Mouse (Mus musculus) stomach, postnatal 0 days (tissue): ENCODE results near the gene Rad51b. TPM values are rescaled to one million over a fixed set of nuclear protein-coding genes. Genes with fewer than 3 reads are reported as not detected.
A peak's percentile ranks its signal among the peaks of the same experiment; 100 is the strongest.

ENCODE experiments used
- ATAC-seq: fragments of 200-750 bp; cut with Nextera tagmentation; 2 replicates; pipeline ENCODE4 v1.8.0; 2017; ENCODE audit not compliant: low FRiP score, low TSS enrichment
- DNase-seq: peaks from one replicate; pipeline ENCODE4 v3.0.0-alpha.2; 2016; ENCODE audit warnings: low spot score
- H3K27ac ChIP-seq: fragments of 300-500 bp; sonication (generic); replicated peaks from 2 replicates; pipeline ENCODE4 v1.5.1; 2014; ENCODE audit warnings: mild to moderate bottlenecking, control low read depth
- H3K27me3 ChIP-seq: fragments of 300-500 bp; sonication (generic); 2 replicates; pipeline ENCODE4 v1.6.1; 2014; ENCODE audit warnings: low read length; ENCODE audit not compliant: control insufficient read depth, insufficient read depth
- H3K36me3 ChIP-seq: fragments of 300-500 bp; sonication (generic); 2 replicates; pipeline ENCODE4 v1.6.1; 2014; ENCODE audit warnings: low read length, mixed read lengths; ENCODE audit not compliant: control insufficient read depth, insufficient read depth
- H3K4me1 ChIP-seq: fragments of 300-500 bp; sonication (generic); replicated peaks from 2 replicates; pipeline ENCODE4 v1.6.1; 2014; ENCODE audit warnings: antibody characterized with exemption; ENCODE audit not compliant: control insufficient read depth, insufficient read depth
- H3K4me2 ChIP-seq: fragments of 300-500 bp; sonication (generic); replicated peaks from 2 replicates; pipeline ENCODE4 v1.6.1; 2014; ENCODE audit warnings: low read depth, mild to moderate bottlenecking, control low read depth, moderate library complexity
- H3K4me3 ChIP-seq: fragments of 300-500 bp; sonication (generic); 2 replicates; pipeline ENCODE4 v1.5.1; 2014; ENCODE audit warnings: low read depth, low read length, control low read depth
- H3K9ac ChIP-seq: fragments of 300-500 bp; sonication (generic); 2 replicates; pipeline ENCODE4 v1.6.1; 2014; ENCODE audit warnings: mild to moderate bottlenecking, low read length, control low read depth, mixed read lengths
- H3K9me3 ChIP-seq: fragments of 300-500 bp; sonication (generic); 2 replicates; pipeline ENCODE4 v1.6.1; 2016; ENCODE audit warnings: low read length; ENCODE audit not compliant: control insufficient read depth
- CTCF ChIP-seq: IDR thresholded peaks from 2 replicates; pipeline ENCODE4 v1.5.1; 2016; ENCODE audit warnings: antibody characterized with exemption, low read depth, mild to moderate bottlenecking, moderate library complexity
- EP300 ChIP-seq: optimal IDR thresholded peaks from 2 replicates; pipeline ENCODE3; 2016; ENCODE audit warnings: antibody characterized with exemption
- WGBS: fragments of 180-500 bp; shearing (Covaris S2); extraction: QIAGEN DNeasy Blood & Tissue Kit; methylation state at CpG from one replicate; pipeline ENCODE4 v1.1.7; 2014; 5-methylcytosine and 5-hydroxymethylcytosine counted together
- polyA plus RNA-seq: library from polyadenylated mRNA; unstranded; fragments of >200 nt; fragmentation: Nextera tagmentation; extraction: Ambion mirVana; gene quantifications from 2 replicates; pipeline ENCODE4 v1.2.1, GENCODE M21; 2015

Gene Rad51b
- polyA plus RNA-seq, 1 experiment from 2014 or later, result 2.0 TPM

DNA sequence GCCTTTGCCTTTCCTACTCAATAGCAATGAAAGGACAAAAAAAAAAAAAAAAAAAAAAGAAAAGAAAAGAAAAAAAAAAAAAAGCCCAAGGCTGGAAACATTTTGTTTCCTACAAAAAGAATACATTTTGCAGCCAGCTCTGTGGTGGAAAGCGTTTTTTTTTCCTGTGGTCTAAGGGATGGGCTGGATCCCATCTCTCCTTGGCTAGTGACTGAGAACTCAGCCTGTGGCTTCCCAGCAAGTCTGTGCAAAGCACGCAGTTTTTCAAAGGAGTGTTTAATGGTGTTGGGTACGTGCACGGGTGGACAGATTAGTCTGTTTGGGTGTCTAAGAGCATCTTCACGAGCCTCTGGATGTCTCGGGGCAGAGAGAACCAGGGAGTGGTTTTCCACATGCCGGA, 487.1 kb downstream of the Rad51b start:
- no peak overlapping the region for H3K9ac ChIP-seq
- H3K4me2 ChIP-seq, result no peak overlapping the region
- no peak for DNase-seq
- WGBS, result 70% methylated on average over 7 of the region's 7 CpGs
- H3K4me3 ChIP-seq, result no peak overlapping the region
- H3K9me3 ChIP-seq, result no peaks in the 10 kb centered on the region
- no peaks in the 10 kb centered on the region for H3K36me3 ChIP-seq
- TF ChIP-seq EP300, result no peak
- TF ChIP-seq CTCF, result no peak
- 0 out of 2 replicates have a peak, but pooled peaks cover 3% of the 10 kb centered on the region for H3K4me1 ChIP-seq
- no peak for ATAC-seq
- H3K27ac ChIP-seq, result peak overlapping the region; percentile 35; the same call in 1 of the 2 replicates
- H3K27me3 ChIP-seq, result no peaks in the 10 kb centered on the region

DNA sequence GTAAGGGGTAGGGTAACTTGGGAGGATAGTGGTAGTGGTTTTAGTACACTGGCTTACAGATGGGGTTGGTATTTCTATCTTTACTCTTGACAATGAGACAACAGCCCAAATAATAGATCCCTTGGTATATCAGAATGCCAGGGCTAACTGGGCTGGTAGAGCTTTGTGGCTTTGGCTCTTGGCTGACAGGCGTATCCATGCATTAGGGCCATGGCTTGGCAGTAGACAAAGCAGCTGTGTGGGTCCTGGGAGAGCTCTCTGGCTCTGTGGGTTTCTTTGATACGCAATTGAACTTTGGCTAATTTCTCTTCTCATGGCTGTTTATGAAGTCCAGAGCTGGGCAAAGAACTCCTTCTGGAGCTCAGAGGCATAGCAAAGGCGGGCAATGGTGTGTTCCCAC, 488.6 kb downstream of the Rad51b start:
- Histone ChIP-seq H3K4me1 (0 out of 2 replicates have a peak, but pooled peaks cover 3% of the 10 kb centered on the region), H3K27me3 (no peaks in the 10 kb centered on the region), H3K9ac (no peak overlapping the region), H3K4me2 (no peak overlapping the region), H3K4me3 (no peak overlapping the region), H3K36me3 (no peaks in the 10 kb centered on the region), H3K27ac (no peak overlapping the region; the same call in 1 of the 2 replicates), H3K9me3 (no peaks in the 10 kb centered on the region)
- no peak for TF ChIP-seq CTCF
- TF ChIP-seq EP300, result no peak
- ATAC-seq (no peak), DNase-seq (no peak)
- 94% methylated on average over 3 of the region's 3 CpGs for WGBS

DNA sequence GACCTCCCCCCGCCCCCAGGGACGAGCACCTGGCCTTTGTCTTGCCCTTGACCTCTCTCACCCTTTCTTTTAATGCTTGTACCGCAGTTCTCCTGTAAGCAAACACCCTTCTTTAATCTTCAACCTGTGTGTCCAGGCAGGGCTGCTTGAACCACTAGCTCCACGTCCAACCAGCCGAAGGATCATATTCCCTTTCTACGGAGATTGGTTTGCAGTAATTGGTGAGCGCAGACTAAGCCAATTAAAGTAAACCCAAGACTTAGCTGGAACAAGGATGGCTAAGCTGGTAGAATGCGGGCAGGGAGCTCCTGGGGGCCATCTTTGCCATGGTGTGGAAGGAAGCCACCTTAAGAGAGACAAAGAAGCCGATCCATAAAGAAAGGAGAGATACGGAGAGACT, 490.5 kb downstream of the Rad51b start:
- ATAC-seq (no peak), DNase-seq (no peak)
- Histone ChIP-seq H3K9me3 (no peaks in the 10 kb centered on the region), H3K4me2 (no peak overlapping the region), H3K9ac (no peak overlapping the region), H3K27me3 (no peaks in the 10 kb centered on the region), H3K27ac (no peak overlapping the region), H3K4me3 (no peak overlapping the region), H3K36me3 (no peaks in the 10 kb centered on the region), H3K4me1 (0 out of 2 replicates have a peak, but pooled peaks cover 3% of the 10 kb centered on the region)
- TF ChIP-seq CTCF (no peak), EP300 (no peak)
- 82% methylated on average over 10 of the region's 10 CpGs for WGBS

DNA sequence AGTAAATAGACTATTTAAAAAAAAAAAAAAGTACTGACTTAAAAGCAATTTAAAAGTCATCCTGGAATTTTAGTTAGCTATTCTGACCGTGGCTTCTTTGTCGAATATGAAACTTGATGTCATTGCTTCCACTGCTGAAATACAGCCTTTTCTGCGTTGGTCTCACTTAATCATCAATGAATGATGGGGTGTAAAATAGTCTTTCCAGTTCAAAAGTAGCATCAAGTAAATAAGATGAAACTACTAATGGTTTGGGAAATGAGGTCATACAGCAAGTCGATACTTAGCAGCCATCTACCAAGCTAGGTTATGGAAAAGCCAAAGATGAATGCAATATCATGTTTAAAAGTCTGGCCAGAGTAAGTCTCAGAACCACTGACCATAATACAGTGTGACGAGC, 491.3 kb downstream of the Rad51b start:
- H3K27ac ChIP-seq, result no peak overlapping the region
- H3K9ac ChIP-seq, result no peak overlapping the region
- TF ChIP-seq EP300, result no peak
- no peak for TF ChIP-seq CTCF
- no peaks in the 10 kb centered on the region for H3K9me3 ChIP-seq
- DNase-seq (no peak), ATAC-seq (no peak)
- no peak overlapping the region for H3K4me3 ChIP-seq
- WGBS, result 82% methylated on average over 5 of the region's 5 CpGs
- H3K36me3 ChIP-seq, result no peaks in the 10 kb centered on the region
- H3K4me2 ChIP-seq, result no peak overlapping the region
- H3K27me3 ChIP-seq, result no peaks in the 10 kb centered on the region
- 0 out of 2 replicates have a peak, but pooled peaks cover 3% of the 10 kb centered on the region for H3K4me1 ChIP-seq

DNA sequence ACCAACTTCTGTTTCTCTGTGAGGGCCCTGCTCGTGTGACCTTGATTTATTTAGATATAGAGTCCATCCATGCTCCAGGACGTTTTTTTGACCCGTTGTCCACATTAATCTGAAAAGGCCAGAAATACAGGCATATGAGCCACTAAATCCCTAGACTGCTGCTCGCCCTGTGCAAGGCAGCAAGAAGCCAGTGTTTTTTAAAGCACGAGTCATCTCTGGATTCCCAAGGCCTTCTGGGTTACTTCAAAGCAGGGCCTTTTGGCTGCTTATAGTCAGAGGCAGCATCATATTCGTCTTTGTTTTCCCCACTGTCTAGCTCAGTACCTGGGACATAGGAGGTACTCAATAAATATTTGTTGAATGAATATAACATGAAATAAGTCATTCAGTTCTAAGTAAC, 492.4 kb downstream of the Rad51b start:
- no peaks in the 10 kb centered on the region for H3K36me3 ChIP-seq
- H3K4me1 ChIP-seq, result 0 out of 2 replicates have a peak, but pooled peaks cover 3% of the 10 kb centered on the region
- ATAC-seq, result no peak
- no peak for DNase-seq
- 51% methylated on average over 6 of the region's 6 CpGs for WGBS
- TF ChIP-seq EP300 (no peak), CTCF (no peak)
- H3K9me3 ChIP-seq, result no peaks in the 10 kb centered on the region
- H3K9ac ChIP-seq, result no peak overlapping the region
- no peak overlapping the region for H3K4me3 ChIP-seq
- no peaks in the 10 kb centered on the region for H3K27me3 ChIP-seq
- H3K4me2 ChIP-seq, result no peak overlapping the region
- no peak overlapping the region for H3K27ac ChIP-seq

DNA sequence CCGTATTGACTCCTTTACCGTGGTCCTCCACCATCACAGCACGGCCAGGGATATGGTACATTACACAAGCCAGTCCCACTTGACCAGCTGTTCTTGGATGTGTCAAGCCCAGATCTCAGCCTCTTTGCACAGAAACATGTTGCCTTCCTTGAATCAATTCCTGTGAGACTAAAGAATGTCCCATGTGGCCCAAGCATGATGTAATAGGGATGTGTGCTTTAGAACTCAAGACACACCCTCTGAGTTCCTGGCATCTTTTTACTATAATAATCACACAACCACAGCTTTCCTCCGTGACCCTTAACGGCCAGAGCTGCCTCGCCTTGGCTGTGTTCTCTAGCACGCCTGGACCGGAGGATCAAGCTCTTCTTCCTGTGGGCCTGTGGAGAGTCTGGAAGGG, 496.3 kb downstream of the Rad51b start:
- no peaks in the 10 kb centered on the region for H3K9me3 ChIP-seq
- TF ChIP-seq CTCF, result no peak
- TF ChIP-seq EP300, result no peak
- ATAC-seq (0 out of 2 replicates have a peak, but pooled peaks have one; percentile 40), DNase-seq (no peak)
- H3K27me3 ChIP-seq, result no peaks in the 10 kb centered on the region
- no peaks in the 10 kb centered on the region for H3K4me1 ChIP-seq
- H3K4me2 ChIP-seq, result no peak overlapping the region
- WGBS, result 61% methylated on average over 8 of the region's 8 CpGs
- H3K36me3 ChIP-seq, result no peaks in the 10 kb centered on the region
- H3K4me3 ChIP-seq, result no peak overlapping the region
- H3K27ac ChIP-seq, result no peak overlapping the region
- no peak overlapping the region for H3K9ac ChIP-seq
